Mouse (Mus musculus) gastrocnemius, adult 18-20 months (tissue): ENCODE measurements around the gene Rpa3. TPM values are rescaled to one million over a fixed set of nuclear protein-coding genes. Genes with fewer than 3 reads are reported as not detected.

Source experiments
- DNase-seq: peaks from one replicate; pipeline ENCODE4 v3.0.0; 2021; ENCODE audit warnings: low spot score
- total RNA-seq, 2 experiments: library from RNA; stranded (reverse); gene quantifications; 2 replicates each; pipeline ENCODE4 v1.2.3; 2021

The Rpa3 gene
- total RNA-seq, 2 experiments from 2014 or later, result 8.2 to 9.0 TPM

- peak; percentile 89 for DNase-seq
Measured at GRCm38 (mm10) chr6:8209047-8209865, 49.7 kb downstream of the Rpa3 start, which contains the start of gene Mios. Gene Mios (plus strand): TSS chr6:8209222.

Other genes with a start within 250 kb of the Rpa3 start
- gene Col28a1, start 66.6 kb downstream of the Rpa3 start, total RNA-seq, result under 1 TPM; 0.21 to 0.24 TPM
- gene Mios, start 50.0 kb downstream of the Rpa3 start, total RNA-seq, result 10 to 100 TPM; 16.6 to 17.0 TPM
- 10 to 100 TPM; 12.1 to 16.1 TPM for gene Umad1, start 115 bp upstream of the Rpa3 start, total RNA-seq
- gene Gm45062, start 277 bp upstream of the Rpa3 start, total RNA-seq, result under 1 TPM in 1 of 2 experiments, not detected in 1; 0.38 TPM